Mouse (Mus musculus): ENCODE results near the gene Rabep1.
"Not testable (repeated sequence)": the region's sequence is repeated elsewhere in the genome, so short reads cannot be mapped to it uniquely, and the experiment has no call there.

Gene Rabep1

DNA sequence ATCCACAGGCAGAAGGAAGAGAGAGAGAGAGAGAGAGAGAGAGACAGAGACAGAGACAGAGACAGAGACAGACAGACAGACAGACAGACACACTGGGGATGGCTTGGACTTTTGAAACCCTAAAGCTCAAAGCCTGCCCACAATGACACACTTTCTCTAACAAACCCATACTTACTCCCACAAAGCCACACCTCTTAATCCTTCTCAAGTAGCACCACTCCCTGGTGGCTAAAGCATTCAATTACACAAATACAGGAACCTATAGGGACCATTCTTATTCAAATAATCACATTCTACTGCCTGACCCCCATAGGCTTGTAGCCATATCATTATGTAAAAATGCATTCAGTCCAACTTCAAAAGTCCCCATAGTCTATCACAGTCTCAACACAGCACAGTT is 11.2 kb upstream of the Rabep1 start:
- DNase-seq, result no peak

DNA sequence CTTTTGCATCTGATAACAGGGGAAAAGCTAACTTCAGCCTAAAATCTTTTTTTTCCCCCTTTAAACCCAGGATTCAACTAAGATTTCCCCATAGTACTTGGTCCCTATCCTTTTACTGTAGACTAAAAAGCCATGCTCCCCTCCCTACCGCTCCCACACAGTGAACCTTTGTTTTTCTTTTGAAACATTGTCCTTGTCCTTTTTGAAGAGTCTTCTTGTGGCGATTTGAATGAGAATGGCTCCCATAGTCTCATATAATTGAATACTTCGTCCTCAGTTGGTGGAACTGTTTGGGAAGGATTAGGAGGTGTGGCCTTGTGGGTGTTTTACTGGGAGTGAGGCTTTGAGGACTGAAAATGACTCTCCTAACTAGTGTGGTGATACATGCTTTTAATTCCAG is 10.7 kb upstream of the Rabep1 start:
- no peak for DNase-seq

- no peak for DNase-seq
Measured at GRCm38 (mm10) chr11:70835381-70835831, 9.2 kb upstream of the Rabep1 start.

DNA sequence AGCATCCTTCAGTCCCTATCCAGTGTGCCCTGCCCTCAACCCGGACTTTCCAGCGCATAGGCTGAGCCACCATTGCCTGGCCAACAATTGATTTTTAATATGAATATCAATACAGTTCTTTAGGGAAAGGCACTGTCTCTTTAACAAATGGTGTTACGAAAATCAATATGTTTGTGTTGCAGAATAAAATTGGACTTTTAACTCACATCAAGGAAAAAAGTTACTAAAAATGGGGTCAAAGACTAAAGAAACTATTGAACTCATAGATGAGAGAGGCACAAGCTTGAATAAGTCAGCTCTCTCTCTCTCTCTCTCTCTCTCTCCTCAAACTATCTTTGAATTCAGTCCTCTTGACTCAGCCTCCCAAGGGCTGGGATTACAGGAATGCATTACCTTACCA is 7.5 kb upstream of the Rabep1 start:
- no peak for DNase-seq

GRCm38 (mm10) chr11:70838610-70839009 is 6.0 kb upstream of the Rabep1 start:
- DNase-seq, result no peak

GRCm38 (mm10) chr11:70842983-70843382 is 1.6 kb upstream of the Rabep1 start:
- no peak for DNase-seq

DNA sequence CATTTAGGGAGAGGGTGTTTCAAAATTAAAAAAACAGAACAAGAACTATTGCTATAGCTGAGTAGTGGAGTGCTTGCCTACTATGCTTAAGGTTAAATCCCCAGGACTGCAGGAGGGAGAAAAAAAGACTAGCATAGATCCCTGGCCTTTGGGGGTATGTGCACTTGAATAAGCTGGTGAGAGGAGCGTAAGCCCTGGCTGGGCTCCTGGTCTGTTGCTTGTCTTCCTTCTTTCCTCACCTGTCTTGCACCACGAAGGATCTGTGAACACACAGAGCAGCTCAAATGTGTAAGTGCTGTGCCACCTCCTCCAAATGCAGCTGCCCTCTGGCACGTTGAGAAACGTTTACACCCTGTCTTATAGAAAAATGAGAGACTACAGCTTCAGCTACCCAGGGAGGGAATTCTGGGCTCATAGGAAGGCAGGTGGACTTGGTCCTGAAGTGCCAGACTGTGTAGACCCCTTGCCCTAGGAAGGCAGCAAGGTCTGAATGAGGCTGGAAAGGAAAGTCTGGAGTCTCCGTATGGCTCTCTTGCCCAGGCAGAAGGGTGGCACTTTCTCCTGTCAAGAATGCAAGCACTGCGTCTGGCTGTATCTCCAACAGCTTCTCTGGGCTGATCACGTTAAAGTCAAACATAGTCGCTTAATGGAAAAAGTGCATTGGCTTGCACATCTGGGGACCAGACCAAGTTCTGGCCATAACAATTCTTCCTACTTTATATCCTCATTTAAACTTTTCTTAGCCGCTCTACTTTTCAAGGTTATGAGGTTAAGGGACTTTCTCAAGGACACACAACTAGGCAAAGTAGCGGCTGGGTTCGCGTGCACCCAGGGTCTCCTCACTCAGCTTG is 652 bp upstream of the Rabep1 start:
- DNase-seq, result peak in 1 of 2 experiments; percentile 17

DNA sequence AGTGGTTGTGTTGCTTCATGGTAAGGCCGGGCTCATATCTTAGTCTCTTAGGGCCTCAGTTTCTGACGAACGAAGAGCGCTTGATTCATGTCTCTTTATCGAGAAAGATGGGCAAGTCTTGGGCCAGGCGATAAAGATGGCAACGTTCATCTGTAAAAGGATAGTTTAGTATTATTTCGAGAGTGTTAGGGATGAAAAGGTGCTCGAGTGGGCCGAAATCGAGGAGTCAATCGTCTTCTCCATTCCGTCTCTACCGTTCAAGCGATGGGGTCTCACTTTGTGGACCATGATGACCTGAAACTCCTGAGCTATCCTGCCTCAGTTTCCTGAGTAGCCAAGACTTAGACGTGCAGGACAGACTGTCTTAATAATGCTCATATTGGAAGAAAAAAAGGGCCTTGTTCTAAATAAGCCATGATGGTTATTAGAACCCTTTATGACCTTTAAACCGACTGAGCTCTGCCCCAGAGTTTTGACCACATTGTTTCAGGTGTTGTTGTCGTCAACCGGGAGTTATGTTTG is 940 bp downstream of the Rabep1 start:
- no peak for DNase-seq

GRCm38 (mm10) chr11:70846029-70846428 is 1.5 kb downstream of the Rabep1 start:
- DNase-seq, result no peak

DNA sequence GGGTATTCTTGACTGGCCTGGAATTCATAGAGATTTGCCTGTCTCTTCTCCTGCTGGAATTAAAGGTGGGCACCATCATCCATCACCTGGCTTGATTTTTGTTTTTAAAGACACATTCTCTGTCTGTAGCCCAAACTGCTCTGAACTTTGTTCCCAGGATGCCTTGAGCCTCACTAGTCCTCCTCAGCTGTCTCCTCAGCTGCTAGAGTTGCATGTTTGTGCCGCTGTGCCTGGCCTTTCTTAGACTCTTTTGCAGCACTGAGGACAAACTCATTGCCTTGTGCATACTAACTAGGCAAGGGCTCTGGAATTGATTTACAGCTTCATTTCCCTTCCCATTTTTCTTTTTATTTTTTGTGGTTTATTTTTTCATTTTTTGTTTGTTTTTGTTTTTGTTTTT is 15.8 kb downstream of the Rabep1 start:
- DNase-seq, result no peak

- DNase-seq, result not testable (repeated sequence)
Measured at GRCm38 (mm10) chr11:70863204-70863603, 18.6 kb downstream of the Rabep1 start.

DNA sequence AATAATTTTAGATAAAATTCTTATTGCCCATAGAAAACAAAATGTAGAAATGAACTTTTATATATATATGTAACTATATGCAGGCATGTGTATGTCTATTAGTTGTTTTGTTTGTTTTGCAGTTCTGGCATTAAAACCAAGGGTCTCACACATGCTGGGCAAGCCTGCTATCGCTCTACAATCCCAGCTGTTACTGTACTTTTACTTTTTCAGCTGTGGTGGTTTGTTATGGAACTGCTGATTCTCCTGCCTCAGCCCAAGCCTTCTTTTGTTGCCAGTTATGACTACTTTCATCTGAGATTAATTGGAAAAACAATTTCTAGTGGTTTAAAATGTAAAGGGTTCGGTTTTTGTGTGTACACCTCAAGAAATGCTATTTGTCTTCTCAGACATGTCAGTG is 20.6 kb downstream of the Rabep1 start:
- DNase-seq, result no peak

- no peak for DNase-seq
Measured at GRCm38 (mm10) chr11:70869263-70869662, 24.7 kb downstream of the Rabep1 start.

DNA sequence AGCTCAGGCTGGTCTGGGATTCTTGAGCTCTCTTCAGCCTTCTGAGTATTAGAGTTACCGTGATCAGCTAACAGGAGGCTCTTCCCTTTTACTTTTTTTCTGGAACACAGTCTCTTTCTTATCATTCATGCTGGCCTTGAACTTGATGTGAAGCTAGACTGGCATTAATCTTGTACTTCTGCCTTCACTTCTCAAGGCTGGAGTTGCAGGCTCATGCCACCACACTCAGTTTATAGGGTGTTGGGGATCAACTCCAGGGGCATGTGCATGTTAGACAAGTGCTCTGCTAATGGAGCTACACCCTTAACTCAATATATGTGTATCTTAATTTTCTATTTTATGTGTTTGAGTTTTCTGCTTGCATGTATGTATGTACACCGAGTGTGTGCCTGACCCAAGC is 25.2 kb downstream of the Rabep1 start:
- DNase-seq, result no peak

DNA sequence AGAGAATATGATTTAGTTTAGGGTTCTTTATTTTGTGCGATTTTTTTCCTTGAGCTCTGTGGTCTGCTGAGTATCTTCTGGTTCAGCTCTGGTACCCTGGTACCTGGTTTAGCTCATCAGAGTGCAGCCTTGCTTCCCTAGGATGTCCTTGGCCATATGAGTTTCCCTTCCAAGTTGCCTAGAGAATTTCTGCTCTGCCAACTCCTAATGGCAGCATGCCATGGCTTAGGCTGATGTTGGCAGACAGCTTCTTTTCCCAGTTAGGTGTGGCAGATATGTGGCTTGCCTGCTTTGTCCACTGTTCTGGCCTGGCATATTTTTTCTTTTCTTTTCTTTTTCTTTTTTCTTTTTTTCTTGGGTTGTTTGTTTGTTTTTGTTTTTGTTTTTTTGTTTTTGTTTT is 25.8 kb downstream of the Rabep1 start:
- peak; percentile 68 to 73 for DNase-seq

DNA sequence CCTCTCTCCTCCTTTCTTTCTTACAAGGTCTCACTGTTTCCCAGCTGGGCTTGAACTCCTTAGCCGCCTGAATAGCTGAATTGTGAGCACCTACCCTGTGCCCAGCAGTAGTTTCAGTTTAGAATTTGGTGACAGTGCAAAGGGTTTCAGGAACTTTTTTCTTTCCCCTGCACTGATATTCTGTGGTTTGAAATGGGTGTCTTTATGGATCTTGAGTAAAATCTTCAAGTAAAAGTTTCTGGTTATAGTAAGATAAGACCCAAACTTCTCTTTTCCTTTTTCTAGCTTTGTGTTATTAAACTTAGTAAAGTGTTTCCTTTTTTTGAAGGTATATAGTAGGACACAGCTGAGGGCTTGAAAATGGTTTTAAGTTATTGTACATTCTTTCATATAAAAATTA is 26.5 kb downstream of the Rabep1 start:
- DNase-seq, result no peak

DNA sequence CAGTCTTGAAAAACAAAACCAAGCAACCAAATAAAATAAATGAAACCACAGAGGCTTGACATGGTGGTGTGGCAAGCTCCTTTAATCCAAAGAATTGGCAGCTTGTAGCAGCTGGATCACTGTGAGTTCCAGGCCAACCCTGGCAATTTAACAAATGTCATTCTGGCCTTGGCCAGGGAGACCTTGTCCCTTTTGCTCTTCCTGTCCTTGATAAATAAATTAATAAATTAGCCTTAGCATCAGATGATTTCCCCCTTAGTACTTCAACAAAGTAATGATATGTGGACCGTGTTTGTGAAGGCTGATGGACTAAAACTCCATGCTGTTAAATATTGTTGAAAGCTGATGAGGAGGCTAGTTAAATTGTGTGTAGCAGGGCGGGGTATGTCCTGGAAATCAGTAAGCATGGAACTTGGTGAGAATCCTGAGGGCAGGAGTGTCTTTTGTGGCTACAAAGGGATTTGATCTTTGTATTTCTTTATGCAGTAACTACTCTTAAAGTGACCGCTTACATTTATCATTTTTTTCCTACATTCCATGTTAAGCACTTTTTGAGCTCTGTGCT is 27.3 kb downstream of the Rabep1 start:
- no peak for DNase-seq

- DNase-seq, result no peak
Measured at GRCm38 (mm10) chr11:70873846-70874613, 29.5 kb downstream of the Rabep1 start.

DNA sequence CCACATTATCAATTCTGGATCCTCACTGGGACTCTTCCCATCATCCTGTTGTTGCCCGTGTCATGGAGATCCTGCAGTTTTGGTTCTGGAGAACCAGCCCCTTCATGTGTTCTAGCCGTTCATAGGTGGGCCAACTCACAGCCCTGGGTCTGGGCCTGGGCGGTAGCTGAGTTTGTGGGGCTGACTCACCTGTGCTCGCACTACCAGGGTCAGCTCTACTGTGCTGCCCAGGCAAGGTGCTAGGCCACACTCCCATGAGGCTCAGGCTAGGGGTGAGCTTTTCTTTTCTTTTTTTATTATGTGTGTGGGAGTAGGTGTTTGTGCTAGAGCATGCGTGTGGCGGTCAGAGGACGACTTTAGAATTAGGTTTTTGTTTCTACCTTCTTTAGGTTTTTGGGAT is 33.1 kb downstream of the Rabep1 start:
- no peak for DNase-seq

GRCm38 (mm10) chr11:70882905-70883430 is 38.4 kb downstream of the Rabep1 start:
- no peak for DNase-seq

- DNase-seq, result no peak
Measured at GRCm38 (mm10) chr11:70890643-70891042, 46.1 kb downstream of the Rabep1 start.

DNA sequence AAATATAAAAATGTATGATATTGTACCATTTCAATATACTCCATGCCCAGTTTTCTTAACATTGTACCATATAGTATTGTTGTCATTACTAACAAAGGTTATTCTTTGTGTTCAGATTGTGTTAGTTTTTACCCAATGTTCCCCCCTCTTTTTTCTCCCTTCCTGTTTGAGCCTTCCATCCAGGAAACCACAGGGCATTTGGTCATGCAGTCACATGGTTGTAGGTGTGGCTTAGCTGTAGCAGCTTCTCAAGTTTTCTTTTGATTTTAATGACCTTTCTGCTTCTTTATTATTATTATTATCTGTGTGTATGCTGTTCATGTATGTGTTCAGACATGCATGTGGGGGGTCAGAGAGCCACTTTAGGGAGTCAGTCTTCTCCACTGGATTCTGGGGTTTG is 47.0 kb downstream of the Rabep1 start:
- no peak for DNase-seq

- DNase-seq, result no peak
Measured at GRCm38 (mm10) chr11:70897680-70898079, 53.1 kb downstream of the Rabep1 start.

Data from cerebellum, postnatal 36 days (tissue).